Mouse (Mus musculus): ENCODE data around the gene Mrpl34. TPM values are rescaled to one million over a fixed set of nuclear protein-coding genes. Genes with fewer than 3 reads are reported as not detected.

Gene Mrpl34
- polyA plus RNA-seq, 1 experiment from 2014 or later, result 234 TPM

DNA sequence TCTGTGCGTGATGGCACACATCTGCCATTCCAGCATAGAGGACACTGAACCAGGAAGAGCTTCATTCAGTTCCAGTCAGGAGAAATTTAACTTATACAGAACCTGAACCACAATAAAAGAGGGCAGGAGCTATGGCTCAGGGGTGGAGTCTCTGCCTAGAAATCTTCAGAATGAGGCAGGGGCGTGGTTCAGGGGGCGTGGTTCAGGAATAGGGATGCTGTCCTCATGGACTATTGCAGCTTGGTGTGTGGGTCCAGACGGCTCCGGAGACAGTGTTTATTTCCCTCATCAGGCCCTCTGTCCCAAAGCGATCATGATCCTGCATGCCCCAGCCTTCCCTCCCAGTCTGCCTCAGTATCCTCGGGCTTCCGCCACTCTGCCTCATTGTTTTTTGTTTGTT is 10.1 kb upstream of the Mrpl34 start:
- Histone ChIP-seq H3K36me3 (ENCODE audit: control insufficient read depth, insufficient read depth, low read length) (no peaks in the 10 kb centered on the region; the same call in 1 of the 2 replicates), H3K4me3 (ENCODE audit: low read length) (no peak overlapping the region), H3K4me2 (ENCODE audit: low read depth, low read length) (no peak overlapping the region), H3K4me1 (ENCODE audit: control insufficient read depth, insufficient read depth, low read length) (no peaks in the 10 kb centered on the region), H3K27ac (ENCODE audit: low read length) (no peak overlapping the region), H3K9ac (ENCODE audit: low read depth, low read length) (no peak overlapping the region), H3K9me3 (ENCODE audit: control insufficient read depth, low read length) (no peaks in the 10 kb centered on the region), H3K27me3 (replicated peaks; ENCODE audit: control insufficient read depth, insufficient read depth, low read length) (no peaks in the 10 kb centered on the region)
- ATAC-seq, result no peak
- 82% methylated on average over 8 of the region's 8 CpGs for WGBS

DNA sequence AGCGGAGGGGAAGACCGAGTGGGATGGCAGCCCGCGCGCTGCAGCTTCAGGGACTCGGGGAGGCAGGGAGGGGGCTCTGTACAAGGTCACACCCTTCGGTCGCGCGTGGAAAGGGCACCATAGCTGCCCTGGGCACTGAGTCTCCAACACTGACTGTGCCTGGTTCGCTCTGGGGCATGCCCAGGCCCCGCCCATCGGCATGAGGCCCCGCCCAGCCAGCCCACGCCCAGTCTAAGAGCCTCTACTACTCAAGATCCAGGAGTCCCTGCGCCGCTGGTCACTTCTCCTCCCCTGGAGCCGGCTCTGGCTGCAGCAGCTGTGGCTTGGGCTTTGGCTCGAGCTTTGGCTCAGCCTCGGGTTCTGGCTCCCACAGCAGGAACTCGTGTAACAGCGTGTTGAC is 7.9 kb upstream of the Mrpl34 start:
- H3K4me2 ChIP-seq (ENCODE audit: low read depth, low read length), result no peak overlapping the region
- 43% methylated on average over 22 of the region's 22 CpGs for whole genome bisulfite sequencing
- no peaks in the 10 kb centered on the region for H3K9me3 ChIP-seq (ENCODE audit: control insufficient read depth, low read length)
- H3K9ac ChIP-seq (ENCODE audit: low read depth, low read length), result no peak overlapping the region
- H3K4me1 ChIP-seq (ENCODE audit: control insufficient read depth, insufficient read depth, low read length), result no peaks in the 10 kb centered on the region
- no peaks in the 10 kb centered on the region for H3K27me3 ChIP-seq (replicated peaks; ENCODE audit: control insufficient read depth, insufficient read depth, low read length)
- peaks cover 7% of the 10 kb centered on the region for H3K36me3 ChIP-seq (ENCODE audit: control insufficient read depth, insufficient read depth, low read length)
- H3K4me3 ChIP-seq (ENCODE audit: low read length), result no peak overlapping the region
- ATAC-seq, result peak; percentile 32; the same call in 1 of the 2 replicates
- no peak overlapping the region for H3K27ac ChIP-seq (ENCODE audit: low read length)

DNA sequence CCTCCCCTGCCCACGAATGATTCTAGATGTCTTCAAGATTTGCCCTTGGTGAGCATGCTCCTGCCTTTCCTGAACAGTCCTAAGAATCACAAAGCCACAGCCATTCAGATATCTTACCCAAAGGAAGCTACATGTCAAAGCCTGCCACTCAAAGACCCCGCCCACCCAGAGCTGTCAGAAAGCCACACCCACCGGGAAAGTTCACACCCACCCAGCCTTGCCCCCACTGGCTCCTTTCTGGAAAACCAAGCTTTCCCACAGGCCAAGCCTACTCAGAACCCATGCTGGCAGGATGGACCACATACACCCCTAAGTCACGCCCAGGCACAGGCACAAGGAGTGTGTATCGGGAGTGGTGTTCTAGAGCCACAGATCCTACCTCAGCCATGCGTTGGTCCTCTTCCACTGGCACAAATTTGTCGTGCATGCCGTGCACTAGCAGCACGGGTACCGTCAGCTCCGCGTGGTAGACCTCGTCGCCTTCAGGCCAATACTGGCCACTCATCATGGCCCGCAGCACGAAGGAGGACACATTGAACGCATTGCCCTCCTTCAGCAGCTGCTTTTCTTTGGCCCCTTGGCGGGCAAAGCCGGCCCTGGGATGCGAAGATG is 7.0 kb upstream of the Mrpl34 start:
- H3K9ac ChIP-seq (ENCODE audit: low read depth, low read length), result no peak overlapping the region
- H3K27me3 ChIP-seq (replicated peaks; ENCODE audit: control insufficient read depth, insufficient read depth, low read length), result no peaks in the 10 kb centered on the region
- peaks cover 7% of the 10 kb centered on the region for H3K36me3 ChIP-seq (ENCODE audit: control insufficient read depth, insufficient read depth, low read length)
- WGBS, result 82% methylated on average over 20 of the region's 20 CpGs
- H3K4me2 ChIP-seq (ENCODE audit: low read depth, low read length), result no peak overlapping the region
- no peak overlapping the region for H3K27ac ChIP-seq (ENCODE audit: low read length)
- peaks cover 6% of the 10 kb centered on the region; the same call in 1 of the 2 replicates for H3K4me1 ChIP-seq (ENCODE audit: control insufficient read depth, insufficient read depth, low read length)
- no peaks in the 10 kb centered on the region for H3K9me3 ChIP-seq (ENCODE audit: control insufficient read depth, low read length)
- ATAC-seq, result no peak
- H3K4me3 ChIP-seq (ENCODE audit: low read length), result no peak overlapping the region

DNA sequence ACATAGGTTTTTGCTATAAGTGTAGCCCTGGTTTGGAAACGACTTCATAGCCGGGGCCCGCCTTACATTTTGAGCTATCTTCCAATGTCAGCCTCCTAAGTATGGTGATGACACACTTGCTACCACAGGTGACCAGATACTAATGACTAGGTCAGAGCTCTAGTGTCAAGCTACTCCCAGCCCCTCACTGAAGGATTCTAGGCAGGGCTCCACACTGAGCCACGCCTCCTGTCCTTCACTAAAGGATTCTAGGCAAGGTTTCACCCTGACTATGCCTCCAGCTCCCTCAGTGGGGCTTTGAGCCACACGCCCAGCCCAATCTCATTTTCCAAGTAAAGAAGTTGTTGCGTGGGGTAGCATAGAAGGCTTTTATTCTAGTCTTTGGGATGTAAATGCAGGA is 4.0 kb upstream of the Mrpl34 start:
- Histone ChIP-seq H3K4me2 (ENCODE audit: low read depth, low read length) (no peak overlapping the region), H3K4me1 (ENCODE audit: control insufficient read depth, insufficient read depth, low read length) (peaks cover 18% of the 10 kb centered on the region), H3K9ac (ENCODE audit: low read depth, low read length) (no peak overlapping the region; the same call in 1 of the 2 replicates), H3K27me3 (replicated peaks; ENCODE audit: control insufficient read depth, insufficient read depth, low read length) (no peaks in the 10 kb centered on the region), H3K27ac (ENCODE audit: low read length) (no peak overlapping the region), H3K36me3 (ENCODE audit: control insufficient read depth, insufficient read depth, low read length) (peaks cover 7% of the 10 kb centered on the region), H3K9me3 (ENCODE audit: control insufficient read depth, low read length) (no peaks in the 10 kb centered on the region), H3K4me3 (ENCODE audit: low read length) (no peak overlapping the region)
- ATAC-seq, result no peak
- 91% methylated on average over 6 of the region's 6 CpGs for WGBS

DNA sequence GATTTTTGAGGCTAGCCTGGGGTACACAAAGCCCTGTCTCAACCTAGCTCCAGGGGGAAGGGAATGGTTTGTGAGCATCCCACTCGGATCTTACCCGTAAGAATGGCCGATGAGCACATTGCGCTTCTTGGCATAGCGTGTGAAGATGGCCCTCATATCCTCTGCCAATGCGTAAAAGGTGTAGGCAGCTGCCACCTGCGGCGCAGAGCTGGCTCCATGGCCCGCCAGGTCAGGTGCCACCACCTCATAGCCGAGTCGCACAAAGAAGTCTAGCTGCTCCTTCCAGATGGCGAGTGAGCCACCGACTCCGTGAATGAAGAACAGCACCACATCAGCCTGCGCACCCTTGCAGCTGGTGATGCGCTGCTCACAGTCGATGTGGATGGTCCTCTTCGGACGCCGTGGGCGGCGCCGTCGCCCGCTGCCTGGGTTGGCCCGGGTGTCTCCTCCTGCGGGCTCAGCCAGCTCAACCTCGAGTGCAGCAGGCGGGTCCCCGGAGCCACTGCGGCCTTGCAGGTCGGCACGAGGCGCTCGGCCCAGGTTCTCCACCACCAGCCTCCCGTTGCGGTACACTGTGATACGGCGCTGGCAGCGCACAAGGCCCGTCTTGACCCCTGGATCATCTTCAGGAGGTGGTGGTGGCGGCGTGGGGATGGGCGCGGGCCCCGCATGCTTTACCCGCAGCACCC is 3.5 kb upstream of the Mrpl34 start:
- Histone ChIP-seq H3K4me1 (ENCODE audit: control insufficient read depth, insufficient read depth, low read length) (peaks cover 21% of the 10 kb centered on the region), H3K4me2 (ENCODE audit: low read depth, low read length) (no peak overlapping the region), H3K4me3 (ENCODE audit: low read length) (no peak overlapping the region), H3K9ac (ENCODE audit: low read depth, low read length) (no peak overlapping the region; the same call in 1 of the 2 replicates), H3K27me3 (replicated peaks; ENCODE audit: control insufficient read depth, insufficient read depth, low read length) (no peaks in the 10 kb centered on the region), H3K36me3 (ENCODE audit: control insufficient read depth, insufficient read depth, low read length) (peaks cover 7% of the 10 kb centered on the region), H3K9me3 (ENCODE audit: control insufficient read depth, low read length) (no peaks in the 10 kb centered on the region), H3K27ac (ENCODE audit: low read length) (no peak overlapping the region)
- 85% methylated on average over 40 of the region's 47 CpGs for WGBS
- ATAC-seq, result no peak

DNA sequence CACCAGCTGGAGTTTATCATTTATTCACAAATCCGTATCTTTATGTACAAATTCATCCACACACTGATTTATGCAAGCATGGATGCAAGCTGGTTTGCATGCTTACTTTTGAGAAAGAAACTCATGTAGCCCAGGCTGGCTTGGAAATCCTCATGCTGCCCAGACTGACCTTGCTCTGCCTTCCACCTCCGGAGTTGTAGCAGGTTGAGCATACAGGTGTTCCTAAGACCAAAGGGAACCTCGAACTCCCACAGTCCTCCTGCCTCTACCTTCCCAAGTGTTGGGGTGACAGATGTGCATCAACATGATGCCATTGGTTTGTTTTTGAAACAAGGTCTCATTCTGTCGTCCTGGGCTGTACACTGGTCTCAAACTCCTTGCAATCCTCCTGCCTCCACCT is 2.6 kb upstream of the Mrpl34 start:
- Histone ChIP-seq H3K27me3 (replicated peaks; ENCODE audit: control insufficient read depth, insufficient read depth, low read length) (no peaks in the 10 kb centered on the region), H3K27ac (ENCODE audit: low read length) (no peak overlapping the region), H3K9me3 (ENCODE audit: control insufficient read depth, low read length) (no peaks in the 10 kb centered on the region), H3K9ac (ENCODE audit: low read depth, low read length) (0 out of 2 replicates have a peak overlapping the region, but pooled peaks have one; percentile 88), H3K36me3 (ENCODE audit: control insufficient read depth, insufficient read depth, low read length) (peaks cover 7% of the 10 kb centered on the region), H3K4me2 (ENCODE audit: low read depth, low read length) (no peak overlapping the region), H3K4me3 (ENCODE audit: low read length) (no peak overlapping the region), H3K4me1 (ENCODE audit: control insufficient read depth, insufficient read depth, low read length) (peaks cover 21% of the 10 kb centered on the region)
- 69% methylated on average over 4 of the region's 4 CpGs for whole genome bisulfite sequencing
- ATAC-seq, result no peak

DNA sequence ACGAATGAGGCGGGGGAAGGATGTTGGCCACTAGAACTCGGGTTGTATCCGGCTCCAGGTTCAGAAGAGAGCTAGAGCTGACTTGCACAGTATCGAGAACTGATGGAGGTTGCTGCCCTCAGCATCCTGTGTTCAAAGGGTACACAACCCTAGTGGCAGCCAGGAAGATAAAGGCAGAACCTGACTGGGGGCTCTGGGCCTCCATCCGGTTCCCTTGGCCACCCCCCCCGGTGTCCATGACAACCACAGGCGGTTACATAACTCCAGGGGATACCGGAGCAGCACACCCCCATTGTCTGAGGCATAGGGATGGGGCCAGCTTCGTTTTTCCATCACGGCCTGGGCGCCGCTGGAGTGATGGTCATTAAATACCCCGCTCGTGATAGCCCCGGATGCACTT is 2.0 kb upstream of the Mrpl34 start:
- Histone ChIP-seq H3K9me3 (ENCODE audit: control insufficient read depth, low read length) (no peaks in the 10 kb centered on the region), H3K27me3 (replicated peaks; ENCODE audit: control insufficient read depth, insufficient read depth, low read length) (no peaks in the 10 kb centered on the region), H3K4me3 (ENCODE audit: low read length) (peak overlapping the region; percentile 81), H3K4me2 (ENCODE audit: low read depth, low read length) (peak overlapping the region; percentile 89), H3K36me3 (ENCODE audit: control insufficient read depth, insufficient read depth, low read length) (peaks cover 7% of the 10 kb centered on the region), H3K9ac (ENCODE audit: low read depth, low read length) (peak overlapping the region; percentile 88), H3K4me1 (ENCODE audit: control insufficient read depth, insufficient read depth, low read length) (peaks cover 21% of the 10 kb centered on the region), H3K27ac (ENCODE audit: low read length) (no peak overlapping the region)
- WGBS, result 8% methylated on average over 16 of the region's 16 CpGs
- ATAC-seq, result no peak

DNA sequence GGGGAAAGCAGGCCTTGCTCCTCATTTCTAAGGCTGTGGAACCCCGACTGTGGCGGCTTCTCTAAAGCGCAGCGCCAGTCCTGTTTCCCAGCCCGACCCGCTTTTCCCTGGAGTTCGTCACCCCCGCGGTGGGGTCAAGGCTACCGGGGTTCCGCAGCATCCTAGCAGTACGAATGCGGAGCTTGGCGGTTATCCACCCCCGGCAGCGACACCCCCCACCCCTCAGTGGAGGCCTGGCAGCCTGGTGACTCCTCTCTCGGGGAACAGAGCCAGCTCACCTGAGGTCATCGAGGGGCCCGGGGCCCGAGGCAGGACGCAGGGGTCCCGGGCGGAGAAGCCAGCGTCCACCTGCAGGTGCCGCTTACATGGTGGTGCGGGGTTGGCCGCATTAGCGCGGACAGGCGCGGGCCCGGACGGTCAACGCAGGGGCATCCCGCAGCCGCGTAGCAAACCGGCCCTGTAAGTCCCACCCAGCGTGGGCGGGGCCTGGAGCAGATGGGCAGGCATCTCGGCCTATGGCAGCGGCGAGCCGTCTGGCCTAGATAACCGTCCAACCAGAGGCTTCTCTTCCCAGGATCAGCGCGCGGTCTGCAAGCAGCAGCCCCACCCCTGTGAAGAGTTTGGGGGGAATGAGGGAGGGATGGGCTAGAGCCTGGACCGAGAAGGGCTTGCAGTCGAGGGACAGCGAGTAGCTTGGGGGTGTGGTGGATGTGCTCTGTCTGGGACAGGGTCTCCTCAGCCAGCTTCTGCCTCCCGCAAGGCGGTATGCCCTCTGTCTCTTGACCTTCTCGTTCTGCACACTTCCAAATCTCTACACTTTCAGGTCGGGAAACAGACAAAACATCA is 1.3 kb upstream of the Mrpl34 start, which contains the start of gene Abhd8:
Abhd8 (minus strand) TSS at position 468 of the 846 bp plus-strand sequence.
- H3K4me1 ChIP-seq (ENCODE audit: control insufficient read depth, insufficient read depth, low read length), result peaks cover 21% of the 10 kb centered on the region
- H3K27ac ChIP-seq (ENCODE audit: low read length), result peak within 1 kb of the TSS; percentile 85
- WGBS, result 1% methylated on average over 54 of the region's 55 CpGs
- ATAC-seq, result peak; percentile 75
- H3K9ac ChIP-seq (ENCODE audit: low read depth, low read length), result peak within 1 kb of the TSS; percentile 88
- H3K9me3 ChIP-seq (ENCODE audit: control insufficient read depth, low read length), result no peaks in the 10 kb centered on the region
- H3K27me3 ChIP-seq (replicated peaks; ENCODE audit: control insufficient read depth, insufficient read depth, low read length), result no peaks in the 10 kb centered on the region
- H3K36me3 ChIP-seq (ENCODE audit: control insufficient read depth, insufficient read depth, low read length), result peaks cover 7% of the 10 kb centered on the region
- H3K4me2 ChIP-seq (ENCODE audit: low read depth, low read length), result peak within 1 kb of the TSS; percentile 89
- H3K4me3 ChIP-seq (ENCODE audit: low read length), result peak within 1 kb of the TSS; percentile 81

DNA sequence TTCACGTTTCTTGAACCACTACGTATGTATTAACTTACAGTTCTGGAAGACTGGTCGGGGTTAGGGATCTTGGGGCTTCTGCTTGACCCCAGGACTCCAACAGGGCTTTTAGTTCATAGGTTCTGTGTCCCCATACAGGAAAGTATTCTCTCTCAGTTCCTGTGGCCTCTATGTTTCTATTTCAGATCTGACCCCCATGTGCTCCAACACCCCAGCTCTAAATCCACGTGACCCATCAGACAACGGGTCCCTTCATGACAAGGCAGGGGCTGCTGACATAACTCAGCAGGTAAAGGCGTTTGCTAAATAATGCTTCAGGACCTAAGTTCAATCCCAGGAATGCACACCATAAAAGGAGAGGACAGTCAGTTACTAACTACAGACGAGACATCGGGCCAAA is 974 bp downstream of the Mrpl34 start:
- Histone ChIP-seq H3K9me3 (ENCODE audit: control insufficient read depth, low read length) (no peaks in the 10 kb centered on the region), H3K36me3 (ENCODE audit: control insufficient read depth, insufficient read depth, low read length) (peaks cover 7% of the 10 kb centered on the region), H3K27ac (ENCODE audit: low read length) (no peak overlapping the region), H3K9ac (ENCODE audit: low read depth, low read length) (peak overlapping the region; percentile 75; the same call in 1 of the 2 replicates), H3K4me3 (ENCODE audit: low read length) (peak overlapping the region; percentile 69), H3K4me1 (ENCODE audit: control insufficient read depth, insufficient read depth, low read length) (peaks cover 35% of the 10 kb centered on the region), H3K27me3 (replicated peaks; ENCODE audit: control insufficient read depth, insufficient read depth, low read length) (no peaks in the 10 kb centered on the region), H3K4me2 (ENCODE audit: low read depth, low read length) (peak overlapping the region; percentile 72)
- WGBS, result 79% methylated on average over 8 of the region's 8 CpGs
- ATAC-seq, result no peak
